Mouse (Mus musculus): ENCODE results near the gene Gsdma2.
"Not testable (repeated sequence)": the region's sequence is repeated elsewhere in the genome, so short reads cannot be mapped to it uniquely, and the experiment has no call there.

DNA sequence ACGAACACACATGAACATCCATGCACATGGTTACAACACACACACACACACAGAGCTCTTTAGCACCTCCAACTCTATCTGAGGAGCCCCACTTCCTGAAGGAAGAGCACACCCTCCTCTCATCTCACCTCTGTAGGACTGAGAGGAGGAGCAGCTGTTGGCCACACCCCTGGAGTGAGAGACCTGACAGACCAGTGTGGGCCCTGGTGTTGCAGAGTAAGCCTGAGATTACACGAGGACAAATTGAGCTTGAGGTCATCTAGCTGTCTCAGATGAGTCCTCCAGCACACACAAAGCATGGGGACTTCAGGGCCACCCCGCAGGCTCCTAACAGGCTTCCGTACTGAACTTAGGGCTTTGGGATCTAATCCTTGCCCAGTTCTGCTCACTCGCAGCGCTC is 41.6 kb upstream of the Gsdma2 start:
- TF ChIP-seq FLI1 (IDR thresholded peaks at IDR 0.05; ENCODE audit: low read length); GATA1 (IDR thresholded peaks at IDR 0.05; ENCODE audit: borderline replicate concordance, low read length): not testable (repeated sequence)

All from megakaryocyte, embryonic 14.5 days (primary cell).